21 mouse cellular contexts compared by ENCODE assay signal in genomic region chr5:25310226-25310625, GRCm38 (mm10).
DNase-seq lines count a peak whose midpoint lies in the region; ATAC-seq and TF ChIP-seq lines count a peak whose summit lies in the region.
"Had no signal": no experiment of that assay in that cellular context is flagged by ENCODE, and none has a peak within 500 bp of the region (broad histone marks: within the 10 kb centered on the region; RNA-seq: fewer than 3 reads in every experiment).

No protein-coding gene starts in this region.

- peaks cover 11% of the 10 kb centered on the region for H3K4me1 ChIP-seq in G1E (ENCODE audit: insufficient read depth, low read depth, low read length)
- no peaks in the 10 kb centered on the region; the same call in 1 of the 2 replicates for H3K4me1 ChIP-seq in liver, embryonic 15.5 days (replicated peaks)
- H3K4me1 ChIP-seq: embryonic facial prominence, embryonic 15.5 days; forebrain, embryonic 10.5 days; heart, embryonic 10.5 days; hindbrain, embryonic 10.5 days had no signal

- DNase-seq in G1E (ENCODE audit: low spot score) = no peak
- DNase-seq in c-Kit-positive CD71-positive TER-119-positive erythroid progenitor cells, embryonic 14.5 days (ENCODE audit: low spot score) = peak; percentile 19
- no peak for DNase-seq in spleen, postnatal 10 days (ENCODE audit: low spot score in 2 of 2)
- no peak for DNase-seq in cerebellum, postnatal 10 days
- no peak for DNase-seq in heart, postnatal 36 days
- DNase-seq: adrenal gland, adult 8-10 months; cerebellum, adult 2 months; cerebellum, postnatal 14 days; embryo, embryonic 11 days; heart, adult 18-20 months; heart, postnatal 14 days had no signal

- H3K27me3 ChIP-seq in G1E (ENCODE audit: insufficient read depth, low read length) = no peaks in the 10 kb centered on the region
- H3K27me3 ChIP-seq in liver, embryonic 15.5 days = no peaks in the 10 kb centered on the region
- H3K27me3 ChIP-seq: CH12.LX; embryonic facial prominence, embryonic 15.5 days had no signal

- H3K9ac ChIP-seq in liver, embryonic 15.5 days = no peak overlapping the region
- H3K9ac ChIP-seq: embryonic facial prominence, embryonic 15.5 days; hindbrain, embryonic 14.5 days had no signal

- H3K9me3 ChIP-seq in G1E (replicated peaks) = no peaks in the 10 kb centered on the region
- no peaks in the 10 kb centered on the region for H3K9me3 ChIP-seq in liver, embryonic 15.5 days (replicated peaks)
- H3K9me3 ChIP-seq: embryonic facial prominence, embryonic 15.5 days; forebrain, embryonic 10.5 days; heart, embryonic 10.5 days; hindbrain, embryonic 10.5 days had no signal

- H3K36me3 ChIP-seq in G1E (replicated peaks) = peaks cover 50% of the 10 kb centered on the region
- H3K36me3 ChIP-seq in liver, embryonic 15.5 days (replicated peaks) = peaks cover 53% of the 10 kb centered on the region

- TF ChIP-seq CTCF in G1E (IDR thresholded peaks at IDR 0.05; ENCODE audit: low read depth, low read length) = no peak

- H3K4me3 ChIP-seq in G1E (ENCODE audit: low read depth, low read length) = no peak overlapping the region
- no peak overlapping the region for H3K4me3 ChIP-seq in liver, embryonic 15.5 days (replicated peaks)
- H3K4me3 ChIP-seq: embryonic facial prominence, embryonic 15.5 days; erythroblast, embryonic 14.5 days; forebrain, embryonic 10.5 days; heart, embryonic 10.5 days; hindbrain, embryonic 10.5 days had no signal

- no peak overlapping the region for H3K4me2 ChIP-seq in liver, embryonic 15.5 days
- H3K4me2 ChIP-seq: embryonic facial prominence, embryonic 15.5 days; hindbrain, embryonic 14.5 days had no signal

- H3K27ac ChIP-seq in liver, embryonic 15.5 days (replicated peaks) = no peak overlapping the region
- H3K27ac ChIP-seq: embryonic facial prominence, embryonic 15.5 days; forebrain, embryonic 10.5 days; heart, embryonic 10.5 days; hindbrain, embryonic 10.5 days; hindbrain, embryonic 14.5 days had no signal

- WGBS in liver, embryonic 15.5 days (ENCODE audit: insufficient replicate concordance) = 43% methylated on average over 2 of the region's 2 CpGs

- ATAC-seq in G1E (ENCODE audit: extremely low read depth, insufficient number of reproducible peaks, low FRiP score, poor library complexity, severe bottlenecking) = peak; percentile 66
- ATAC-seq in liver, embryonic 15.5 days (ENCODE audit: insufficient read depth) = peak; percentile 65
- ATAC-seq in megakaryocyte-erythroid progenitor cell, adult 5-6 weeks (replicated peaks; ENCODE audit: low FRiP score, low TSS enrichment, poor library complexity, severe bottlenecking) = peak; percentile 94
- ATAC-seq: forebrain, embryonic 14.5 days had no signal

- intact Hi-C loops in heart, postnatal 36 days (cut with DNase I) = no loop called here
